Mouse (Mus musculus): Measurements from ENCODE around the gene Arhgef38. TPM values are rescaled to one million over a fixed set of nuclear protein-coding genes. Genes with fewer than 3 reads are reported as not detected.

The Arhgef38 gene
- polyA plus RNA-seq (2015; fragmentation: Nextera tagmentation; extraction: Ambion mirVana) = 0.08 and 0.10 TPM in 2 replicates

GRCm38 (mm10) chr3:133234821-133235295 is at the start of gene Arhgef38:
Gene Arhgef38 (minus strand): TSS chr3:133234949.
- Histone ChIP-seq H3K36me3 (ENCODE audit: control insufficient read depth, insufficient read depth, low read length) (no peaks in the 10 kb centered on the region), H3K9me3 (replicated peaks; ENCODE audit: control insufficient read depth, low read length, poor library complexity, severe bottlenecking) (no peaks in the 10 kb centered on the region), H3K4me3 (ENCODE audit: low read depth, low read length) (no peak within 1 kb of the TSS), H3K4me1 (ENCODE audit: control insufficient read depth, insufficient read depth, low read length) (peaks cover 2% of the 10 kb centered on the region; the same call in 1 of the 2 replicates), H3K27ac (ENCODE audit: low read length) (no peak within 1 kb of the TSS), H3K9ac (ENCODE audit: low read depth, low read length) (no peak within 1 kb of the TSS), H3K4me2 (ENCODE audit: low read length) (no peak within 1 kb of the TSS), H3K27me3 (ENCODE audit: control insufficient read depth, insufficient read depth, low read depth, low read length) (no peaks in the 10 kb centered on the region)
- 61% methylated on average over 12 of the region's 12 CpGs for WGBS
- ATAC-seq = 0 out of 2 replicates have a peak, but pooled peaks have one; percentile 21

GRCm38 (mm10) chr3:133271887-133272286 is 37.1 kb upstream of the Arhgef38 start:
- whole genome bisulfite sequencing = 17% methylated on average over 3 of the region's 3 CpGs
- Histone ChIP-seq H3K9ac (ENCODE audit: low read depth, low read length) (no peak overlapping the region), H3K9me3 (replicated peaks; ENCODE audit: control insufficient read depth, low read length, poor library complexity, severe bottlenecking) (no peaks in the 10 kb centered on the region), H3K27me3 (ENCODE audit: control insufficient read depth, insufficient read depth, low read depth, low read length) (no peaks in the 10 kb centered on the region), H3K36me3 (ENCODE audit: control insufficient read depth, insufficient read depth, low read length) (no peaks in the 10 kb centered on the region), H3K27ac (ENCODE audit: low read length) (no peak overlapping the region), H3K4me2 (ENCODE audit: low read length) (no peak overlapping the region), H3K4me1 (ENCODE audit: control insufficient read depth, insufficient read depth, low read length) (no peaks in the 10 kb centered on the region), H3K4me3 (ENCODE audit: low read depth, low read length) (no peak overlapping the region)
- ATAC-seq = no peak

GRCm38 (mm10) chr3:133258860-133259259 is 24.1 kb upstream of the Arhgef38 start:
- Histone ChIP-seq H3K9me3 (replicated peaks; ENCODE audit: control insufficient read depth, low read length, poor library complexity, severe bottlenecking) (no peaks in the 10 kb centered on the region), H3K4me3 (ENCODE audit: low read depth, low read length) (no peak overlapping the region), H3K27me3 (ENCODE audit: control insufficient read depth, insufficient read depth, low read depth, low read length) (no peaks in the 10 kb centered on the region), H3K27ac (ENCODE audit: low read length) (no peak overlapping the region), H3K9ac (ENCODE audit: low read depth, low read length) (no peak overlapping the region), H3K4me2 (ENCODE audit: low read length) (no peak overlapping the region), H3K36me3 (ENCODE audit: control insufficient read depth, insufficient read depth, low read length) (no peaks in the 10 kb centered on the region), H3K4me1 (ENCODE audit: control insufficient read depth, insufficient read depth, low read length) (no peaks in the 10 kb centered on the region; the same call in 1 of the 2 replicates)
- WGBS = 100% methylated on average over 2 of the region's 2 CpGs
- ATAC-seq = no peak

GRCm38 (mm10) chr3:133255842-133256241 is 21.1 kb upstream of the Arhgef38 start:
- 74% methylated on average over 4 of the region's 4 CpGs for WGBS
- Histone ChIP-seq H3K27ac (ENCODE audit: low read length) (no peak overlapping the region), H3K4me2 (ENCODE audit: low read length) (no peak overlapping the region), H3K9me3 (replicated peaks; ENCODE audit: control insufficient read depth, low read length, poor library complexity, severe bottlenecking) (no peaks in the 10 kb centered on the region), H3K36me3 (ENCODE audit: control insufficient read depth, insufficient read depth, low read length) (no peaks in the 10 kb centered on the region), H3K9ac (ENCODE audit: low read depth, low read length) (no peak overlapping the region), H3K4me1 (ENCODE audit: control insufficient read depth, insufficient read depth, low read length) (no peaks in the 10 kb centered on the region; the same call in 1 of the 2 replicates), H3K27me3 (ENCODE audit: control insufficient read depth, insufficient read depth, low read depth, low read length) (no peaks in the 10 kb centered on the region), H3K4me3 (ENCODE audit: low read depth, low read length) (no peak overlapping the region)
- no peak for ATAC-seq

GRCm38 (mm10) chr3:133244027-133244426 is 9.3 kb upstream of the Arhgef38 start:
- Histone ChIP-seq H3K4me2 (ENCODE audit: low read length) (no peak overlapping the region), H3K9me3 (replicated peaks; ENCODE audit: control insufficient read depth, low read length, poor library complexity, severe bottlenecking) (no peaks in the 10 kb centered on the region), H3K9ac (ENCODE audit: low read depth, low read length) (0 out of 2 replicates have a peak overlapping the region, but pooled peaks have one; percentile 3), H3K36me3 (ENCODE audit: control insufficient read depth, insufficient read depth, low read length) (no peaks in the 10 kb centered on the region), H3K4me3 (ENCODE audit: low read depth, low read length) (no peak overlapping the region), H3K4me1 (ENCODE audit: control insufficient read depth, insufficient read depth, low read length) (peaks cover 27% of the 10 kb centered on the region), H3K27ac (ENCODE audit: low read length) (peak overlapping the region; percentile 86), H3K27me3 (ENCODE audit: control insufficient read depth, insufficient read depth, low read depth, low read length) (no peaks in the 10 kb centered on the region)
- 31% methylated on average over 9 of the region's 9 CpGs for WGBS
- peak; percentile 93 for ATAC-seq

- Histone ChIP-seq H3K4me1 (ENCODE audit: control insufficient read depth, insufficient read depth, low read length) (peaks cover 27% of the 10 kb centered on the region), H3K36me3 (ENCODE audit: control insufficient read depth, insufficient read depth, low read length) (no peaks in the 10 kb centered on the region), H3K27ac (ENCODE audit: low read length) (no peak overlapping the region), H3K9me3 (replicated peaks; ENCODE audit: control insufficient read depth, low read length, poor library complexity, severe bottlenecking) (no peaks in the 10 kb centered on the region), H3K9ac (ENCODE audit: low read depth, low read length) (no peak overlapping the region), H3K4me3 (ENCODE audit: low read depth, low read length) (no peak overlapping the region), H3K27me3 (ENCODE audit: control insufficient read depth, insufficient read depth, low read depth, low read length) (no peaks in the 10 kb centered on the region), H3K4me2 (ENCODE audit: low read length) (no peak overlapping the region)
- ATAC-seq = no peak
- 80% methylated on average over 1 of the region's 1 CpGs for WGBS
These were observed 7.2 kb upstream of the Arhgef38 start for GRCm38 (mm10) chr3:133241916-133242315.

GRCm38 (mm10) chr3:133233993-133234392 is 756 bp downstream of the Arhgef38 start:
- no peak overlapping the region for H3K9ac ChIP-seq (ENCODE audit: low read depth, low read length)
- no peaks in the 10 kb centered on the region for H3K27me3 ChIP-seq (ENCODE audit: control insufficient read depth, insufficient read depth, low read depth, low read length)
- H3K4me3 ChIP-seq (ENCODE audit: low read depth, low read length) = no peak overlapping the region
- 56% methylated on average over 9 of the region's 9 CpGs for WGBS
- H3K9me3 ChIP-seq (replicated peaks; ENCODE audit: control insufficient read depth, low read length, poor library complexity, severe bottlenecking) = no peaks in the 10 kb centered on the region
- peaks cover 2% of the 10 kb centered on the region; the same call in 1 of the 2 replicates for H3K4me1 ChIP-seq (ENCODE audit: control insufficient read depth, insufficient read depth, low read length)
- H3K27ac ChIP-seq (ENCODE audit: low read length) = no peak overlapping the region
- no peak for ATAC-seq
- H3K4me2 ChIP-seq (ENCODE audit: low read length) = no peak overlapping the region
- no peaks in the 10 kb centered on the region for H3K36me3 ChIP-seq (ENCODE audit: control insufficient read depth, insufficient read depth, low read length)

- no peak overlapping the region for H3K27ac ChIP-seq (ENCODE audit: low read length)
- no peak overlapping the region for H3K9ac ChIP-seq (ENCODE audit: low read depth, low read length)
- no peak for ATAC-seq
- peaks cover 2% of the 10 kb centered on the region; the same call in 1 of the 2 replicates for H3K4me1 ChIP-seq (ENCODE audit: control insufficient read depth, insufficient read depth, low read length)
- no peaks in the 10 kb centered on the region for H3K9me3 ChIP-seq (replicated peaks; ENCODE audit: control insufficient read depth, low read length, poor library complexity, severe bottlenecking)
- H3K36me3 ChIP-seq (ENCODE audit: control insufficient read depth, insufficient read depth, low read length) = no peaks in the 10 kb centered on the region
- no peak overlapping the region for H3K4me2 ChIP-seq (ENCODE audit: low read length)
- H3K4me3 ChIP-seq (ENCODE audit: low read depth, low read length) = no peak overlapping the region
- WGBS = 78% methylated on average over 2 of the region's 2 CpGs
- H3K27me3 ChIP-seq (ENCODE audit: control insufficient read depth, insufficient read depth, low read depth, low read length) = no peaks in the 10 kb centered on the region
These were observed 4.3 kb downstream of the Arhgef38 start for GRCm38 (mm10) chr3:133230427-133230826.

- no peak for ATAC-seq
- H3K9me3 ChIP-seq (replicated peaks; ENCODE audit: control insufficient read depth, low read length, poor library complexity, severe bottlenecking) = no peaks in the 10 kb centered on the region
- H3K27ac ChIP-seq (ENCODE audit: low read length) = no peak overlapping the region
- no peak overlapping the region for H3K4me2 ChIP-seq (ENCODE audit: low read length)
- no peaks in the 10 kb centered on the region for H3K4me1 ChIP-seq (ENCODE audit: control insufficient read depth, insufficient read depth, low read length)
- H3K27me3 ChIP-seq (ENCODE audit: control insufficient read depth, insufficient read depth, low read depth, low read length) = no peaks in the 10 kb centered on the region
- H3K4me3 ChIP-seq (ENCODE audit: low read depth, low read length) = no peak overlapping the region
- H3K9ac ChIP-seq (ENCODE audit: low read depth, low read length) = no peak overlapping the region
- no peaks in the 10 kb centered on the region for H3K36me3 ChIP-seq (ENCODE audit: control insufficient read depth, insufficient read depth, low read length)
These were observed 5.2 kb downstream of the Arhgef38 start for GRCm38 (mm10) chr3:133229594-133229993.

Measured in midbrain, embryonic 16.5 days (tissue).